Mouse (Mus musculus): ENCODE measurements at regions not wholly inside any gene's neighbourhood (a gene's known extent, or its start where the extent isn't known, plus 50 kb on each side); places are given as distances from the start of the nearest gene placed in this dataset.
"Not testable (repeated sequence)": the region's sequence is repeated elsewhere in the genome, so short reads cannot be mapped to it uniquely, and the experiment has no call there.

DNA sequence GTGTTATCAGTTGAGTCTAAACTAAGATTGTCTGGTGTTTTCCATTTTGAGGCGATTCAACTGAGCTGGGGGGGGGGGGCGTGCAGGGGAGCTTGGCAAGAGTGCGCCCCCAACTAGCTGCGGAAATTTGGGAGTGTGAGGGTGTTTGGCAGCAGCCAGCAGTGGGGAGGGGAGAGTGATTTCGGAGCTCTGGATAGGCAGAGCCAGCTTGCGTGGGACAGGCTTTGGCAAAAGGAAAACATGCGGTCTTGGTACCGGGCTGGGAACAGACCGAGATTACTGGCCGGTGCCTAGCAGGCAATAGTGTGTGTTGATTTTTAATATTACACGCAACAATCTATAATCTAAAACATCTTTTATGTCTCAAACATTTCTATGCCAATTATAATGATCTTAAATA, 199.4 kb upstream of the Cdk6 start:
- H3K4me1 ChIP-seq; H3K4me3 ChIP-seq; H3K9ac ChIP-seq; H3K27me3 ChIP-seq; H3K4me2 ChIP-seq (replicated peaks); H3K9me3 ChIP-seq; H3K27ac ChIP-seq; ATAC-seq (ENCODE audit: insufficient number of reproducible peaks, insufficient read depth, low FRiP score, low TSS enrichment); H3K36me3 ChIP-seq: not testable (repeated sequence)
- WGBS = 89% methylated on average over 11 of the region's 11 CpGs

DNA sequence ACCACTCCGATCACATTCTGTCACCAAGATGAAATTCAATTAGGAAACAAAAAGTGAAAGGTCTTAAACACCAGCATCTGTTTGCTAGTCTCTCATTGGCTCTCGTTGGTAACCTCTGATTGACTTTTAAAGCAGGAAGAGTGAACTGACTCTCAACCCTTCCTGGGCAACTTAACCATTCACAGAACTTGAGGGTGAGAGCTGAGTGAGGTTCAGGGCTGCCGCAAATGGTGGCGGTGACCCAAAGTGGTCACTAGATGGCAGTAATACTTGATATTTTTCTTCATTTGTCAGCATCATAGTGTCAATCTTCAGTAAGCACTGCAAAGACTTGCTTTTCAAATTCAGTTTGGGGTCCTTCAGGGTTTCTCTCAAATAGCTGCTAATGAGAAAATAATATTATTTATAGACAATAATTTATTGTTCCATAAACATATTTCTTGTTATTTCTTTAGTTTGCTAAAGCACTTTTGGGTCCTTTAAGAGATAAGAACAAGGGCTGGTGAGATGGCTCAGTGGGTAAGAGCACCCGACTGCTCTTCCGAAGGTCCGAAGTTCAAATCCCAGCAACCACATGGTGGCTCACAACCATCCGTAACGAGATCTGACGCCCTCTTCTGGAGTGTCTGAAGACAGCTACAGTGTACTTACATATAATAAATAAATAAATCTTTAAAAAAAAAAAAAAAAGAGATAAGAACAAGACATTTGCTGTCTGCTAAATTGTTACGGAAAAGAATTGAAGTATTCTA, 194.6 kb upstream of the Cdk6 start:
- H3K27ac ChIP-seq; H3K9ac ChIP-seq; ATAC-seq (ENCODE audit: insufficient number of reproducible peaks, insufficient read depth, low FRiP score, low TSS enrichment); H3K9me3 ChIP-seq; H3K27me3 ChIP-seq; H3K4me3 ChIP-seq; H3K4me2 ChIP-seq (replicated peaks); H3K36me3 ChIP-seq; H3K4me1 ChIP-seq: not testable (repeated sequence)
- WGBS = 42% methylated on average over 9 of the region's 11 CpGs

DNA sequence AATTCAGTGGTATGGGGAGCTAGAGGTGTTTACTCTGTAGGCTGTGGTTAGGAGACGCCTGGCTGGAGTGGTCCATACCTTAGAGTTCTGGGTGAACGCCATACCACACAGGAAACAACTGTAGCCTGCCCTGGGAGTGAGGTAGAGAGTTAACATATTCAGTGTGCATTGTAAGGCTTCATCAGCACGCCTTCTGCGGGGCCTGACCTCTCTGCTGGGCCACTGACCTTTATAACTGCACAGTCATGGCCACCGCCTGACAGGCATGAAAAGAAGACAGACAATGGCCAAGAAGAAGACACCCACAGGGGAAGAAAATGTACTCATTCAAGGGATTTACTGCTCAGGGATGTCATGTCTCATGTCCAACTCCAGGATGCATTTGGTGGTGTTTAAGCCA, 191.4 kb upstream of the Cdk6 start:
- not testable (repeated sequence) for H3K27ac ChIP-seq, H3K27me3 ChIP-seq

DNA sequence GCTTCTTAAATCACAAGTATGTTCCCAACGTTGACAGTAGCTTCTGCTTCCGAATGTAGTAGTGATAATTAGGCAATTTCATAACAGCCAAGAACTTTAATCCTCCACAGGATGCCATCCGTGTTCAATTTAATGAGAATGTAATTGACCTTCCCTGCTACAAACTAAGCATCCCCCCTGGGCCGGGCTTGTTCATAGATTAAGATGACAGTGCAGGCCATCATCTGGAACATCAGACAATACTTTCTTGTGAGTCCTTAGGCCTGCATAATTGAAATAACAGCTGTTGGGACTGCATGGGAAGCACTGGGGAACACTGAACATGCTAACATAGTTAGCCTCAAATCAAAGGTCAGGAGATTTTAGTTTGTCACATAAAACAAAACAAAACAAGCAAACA, 190.5 kb upstream of the Cdk6 start:
- H3K4me1 ChIP-seq; H3K9ac ChIP-seq; H3K27me3 ChIP-seq; H3K4me3 ChIP-seq; H3K4me2 ChIP-seq (replicated peaks); H3K36me3 ChIP-seq; H3K9me3 ChIP-seq; H3K27ac ChIP-seq; ATAC-seq (ENCODE audit: insufficient number of reproducible peaks, insufficient read depth, low FRiP score, low TSS enrichment): not testable (repeated sequence)
- WGBS = 47% methylated on average over 4 of the region's 4 CpGs

More for the DNA sequence above, 191.4 kb upstream of the Cdk6 start:
- 51% methylated on average over 5 of the region's 5 CpGs for WGBS
- ATAC-seq (ENCODE audit: insufficient number of reproducible peaks, insufficient read depth, low FRiP score, low TSS enrichment); H3K4me3 ChIP-seq; H3K4me2 ChIP-seq (replicated peaks); H3K36me3 ChIP-seq; H3K4me1 ChIP-seq; H3K9ac ChIP-seq; H3K9me3 ChIP-seq: not testable (repeated sequence)

DNA sequence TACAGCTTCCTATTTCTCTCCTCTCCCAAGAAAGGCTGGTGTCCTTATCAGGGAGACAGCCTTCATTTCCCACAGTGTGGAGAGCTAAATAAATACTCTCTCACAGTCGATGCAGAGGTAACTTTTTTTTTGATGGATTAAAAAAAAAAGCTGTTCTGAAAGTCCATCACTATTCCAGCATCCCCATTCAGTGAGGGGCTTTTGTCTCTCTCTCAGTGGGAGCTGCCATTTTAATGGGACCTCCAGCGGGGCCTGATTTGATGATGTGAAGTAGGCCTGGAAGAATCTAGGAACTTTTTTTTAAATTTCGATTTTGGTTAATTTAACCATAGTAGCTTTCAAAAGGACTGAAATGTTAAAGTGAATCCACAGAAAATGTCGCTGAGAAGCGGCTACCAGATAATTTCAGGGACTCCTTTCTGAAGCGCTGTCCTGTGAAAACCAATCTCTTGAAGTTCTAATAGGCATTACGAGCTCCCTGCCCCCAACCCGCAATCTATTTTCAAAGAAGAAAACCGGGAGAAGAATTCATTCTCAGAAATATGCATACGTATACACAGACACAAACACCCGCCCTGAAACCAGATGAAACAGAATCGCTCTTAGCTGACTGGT, 189.6 kb upstream of the Cdk6 start:
- H3K36me3 ChIP-seq; ATAC-seq (ENCODE audit: insufficient number of reproducible peaks, insufficient read depth, low FRiP score, low TSS enrichment); H3K27ac ChIP-seq; H3K4me1 ChIP-seq; H3K9ac ChIP-seq; H3K27me3 ChIP-seq; H3K9me3 ChIP-seq: not testable (repeated sequence)
- H3K4me3 ChIP-seq = peak overlapping the region; percentile 33; the same call in 1 of the 2 replicates
- peak overlapping the region; percentile 58 for H3K4me2 ChIP-seq (replicated peaks)
- WGBS = 4% methylated on average over 12 of the region's 12 CpGs

DNA sequence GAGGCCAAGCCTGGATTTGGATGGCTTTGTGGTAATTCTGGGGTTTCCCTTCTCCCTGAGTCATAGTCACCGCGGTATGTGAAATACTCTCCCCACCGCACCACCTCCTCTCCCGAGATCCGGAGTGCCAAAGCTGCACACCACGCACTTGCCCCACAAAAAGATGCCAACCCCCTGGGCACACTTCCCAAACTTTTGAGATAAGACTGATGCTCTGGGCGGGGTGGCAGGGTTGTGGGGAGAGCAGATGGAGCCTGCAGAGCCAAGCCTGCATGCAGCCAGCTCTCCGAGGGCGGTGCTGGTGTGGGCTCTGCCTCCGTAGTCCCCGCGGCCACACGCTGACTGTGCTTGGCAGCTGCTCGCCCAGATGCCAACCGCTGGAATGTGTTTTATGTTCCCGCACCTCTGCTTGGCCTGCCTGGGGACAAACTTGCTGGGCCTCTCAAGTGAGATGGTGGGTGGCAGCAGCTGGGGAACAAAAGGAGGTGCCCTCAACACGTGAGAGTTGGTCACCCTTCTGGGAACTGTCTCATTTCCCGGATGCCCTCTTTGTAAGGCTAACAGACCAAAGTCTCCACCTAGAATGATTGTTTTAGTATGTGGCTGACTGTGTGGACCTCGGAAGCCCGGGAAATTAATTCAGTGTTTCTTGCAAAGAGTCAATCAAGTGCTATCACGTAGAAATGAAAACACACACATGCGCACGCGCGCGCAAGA, 189.0 kb upstream of the Cdk6 start:
- not testable (repeated sequence) for H3K9ac ChIP-seq, H3K36me3 ChIP-seq, H3K27me3 ChIP-seq, H3K9me3 ChIP-seq, H3K4me1 ChIP-seq, H3K27ac ChIP-seq
- H3K4me3 ChIP-seq = peak overlapping the region; percentile 33
- ATAC-seq (ENCODE audit: insufficient number of reproducible peaks, insufficient read depth, low FRiP score, low TSS enrichment) = 0 out of 2 replicates have a peak, but pooled peaks have one; percentile 56
- WGBS = 24% methylated on average over 26 of the region's 26 CpGs
- H3K4me2 ChIP-seq (replicated peaks) = peak overlapping the region; percentile 58

DNA sequence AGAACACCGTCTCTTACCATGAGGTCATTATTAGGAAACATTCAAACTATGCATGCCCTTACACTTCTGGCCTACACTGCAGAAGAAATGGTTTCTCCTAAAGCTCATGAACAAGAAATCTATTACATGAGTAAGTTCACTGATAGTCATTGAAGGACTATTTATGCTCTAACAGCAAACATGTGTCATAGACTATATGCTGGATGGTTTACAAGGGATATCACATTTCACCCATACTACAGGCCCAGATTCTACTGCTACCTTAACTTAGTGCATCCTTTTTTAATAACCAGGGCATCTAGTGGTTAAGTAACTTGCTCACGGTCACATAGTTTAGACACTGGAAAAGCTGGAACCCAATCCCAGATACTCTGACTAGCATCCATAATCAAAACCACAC, 175.8 kb upstream of the Cdk6 start:
- not testable (repeated sequence) for ATAC-seq (ENCODE audit: insufficient number of reproducible peaks, insufficient read depth, low FRiP score, low TSS enrichment); H3K36me3 ChIP-seq; H3K4me2 ChIP-seq (replicated peaks); H3K9ac ChIP-seq; H3K27ac ChIP-seq; H3K4me3 ChIP-seq; H3K9me3 ChIP-seq; H3K4me1 ChIP-seq; H3K27me3 ChIP-seq
- WGBS = 67% methylated on average over 2 of the region's 2 CpGs

DNA sequence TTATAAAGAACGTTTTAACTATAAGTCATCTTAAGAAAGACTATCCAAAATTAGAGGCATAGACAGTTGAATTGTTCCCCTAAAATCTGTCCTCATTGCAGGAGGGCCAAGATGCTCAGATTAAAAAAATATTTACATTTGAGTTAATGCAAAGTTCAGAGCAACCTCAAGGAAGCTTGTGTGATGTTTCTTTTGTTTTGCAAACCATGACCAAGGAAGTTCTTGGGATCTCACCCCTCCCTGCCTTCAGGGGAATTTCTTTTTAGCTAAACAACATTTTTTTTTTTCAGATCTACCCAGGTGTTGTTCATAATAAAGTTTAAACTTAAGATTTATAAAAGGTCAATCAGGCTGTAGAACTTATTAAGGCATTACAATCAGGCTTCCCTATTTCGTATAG, 174.8 kb upstream of the Cdk6 start:
- H3K27ac ChIP-seq; ATAC-seq (ENCODE audit: insufficient number of reproducible peaks, insufficient read depth, low FRiP score, low TSS enrichment); H3K4me2 ChIP-seq (replicated peaks); H3K9ac ChIP-seq; H3K27me3 ChIP-seq; H3K9me3 ChIP-seq; H3K4me3 ChIP-seq; H3K4me1 ChIP-seq; H3K36me3 ChIP-seq: not testable (repeated sequence)
- WGBS = 79% methylated on average over 2 of the region's 2 CpGs

DNA sequence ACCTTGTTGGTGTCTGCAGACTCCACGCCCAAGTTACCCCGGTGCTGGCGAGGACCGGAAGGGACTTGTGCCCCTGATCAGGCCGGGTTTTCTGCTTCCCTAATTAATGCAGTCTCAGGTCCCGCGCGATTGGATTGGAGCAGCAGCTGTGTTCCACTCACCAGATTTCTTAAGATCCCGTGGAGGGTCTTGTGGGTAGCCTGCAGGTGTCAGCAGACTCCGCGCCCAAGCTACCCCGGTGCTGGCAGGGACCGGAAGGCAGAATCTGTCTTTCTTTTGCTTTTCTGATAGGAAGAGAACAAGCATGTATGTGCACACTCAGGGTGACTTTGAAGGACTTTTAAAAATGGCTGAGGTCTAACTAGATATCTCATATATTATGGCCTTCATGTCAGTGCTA, 147.7 kb upstream of the Cdk6 start:
- 91% methylated on average over 13 of the region's 13 CpGs for WGBS
- H3K36me3 ChIP-seq; ATAC-seq (ENCODE audit: insufficient number of reproducible peaks, insufficient read depth, low FRiP score, low TSS enrichment); H3K27me3 ChIP-seq; H3K4me2 ChIP-seq (replicated peaks); H3K27ac ChIP-seq; H3K9ac ChIP-seq; H3K9me3 ChIP-seq; H3K4me1 ChIP-seq; H3K4me3 ChIP-seq: not testable (repeated sequence)

DNA sequence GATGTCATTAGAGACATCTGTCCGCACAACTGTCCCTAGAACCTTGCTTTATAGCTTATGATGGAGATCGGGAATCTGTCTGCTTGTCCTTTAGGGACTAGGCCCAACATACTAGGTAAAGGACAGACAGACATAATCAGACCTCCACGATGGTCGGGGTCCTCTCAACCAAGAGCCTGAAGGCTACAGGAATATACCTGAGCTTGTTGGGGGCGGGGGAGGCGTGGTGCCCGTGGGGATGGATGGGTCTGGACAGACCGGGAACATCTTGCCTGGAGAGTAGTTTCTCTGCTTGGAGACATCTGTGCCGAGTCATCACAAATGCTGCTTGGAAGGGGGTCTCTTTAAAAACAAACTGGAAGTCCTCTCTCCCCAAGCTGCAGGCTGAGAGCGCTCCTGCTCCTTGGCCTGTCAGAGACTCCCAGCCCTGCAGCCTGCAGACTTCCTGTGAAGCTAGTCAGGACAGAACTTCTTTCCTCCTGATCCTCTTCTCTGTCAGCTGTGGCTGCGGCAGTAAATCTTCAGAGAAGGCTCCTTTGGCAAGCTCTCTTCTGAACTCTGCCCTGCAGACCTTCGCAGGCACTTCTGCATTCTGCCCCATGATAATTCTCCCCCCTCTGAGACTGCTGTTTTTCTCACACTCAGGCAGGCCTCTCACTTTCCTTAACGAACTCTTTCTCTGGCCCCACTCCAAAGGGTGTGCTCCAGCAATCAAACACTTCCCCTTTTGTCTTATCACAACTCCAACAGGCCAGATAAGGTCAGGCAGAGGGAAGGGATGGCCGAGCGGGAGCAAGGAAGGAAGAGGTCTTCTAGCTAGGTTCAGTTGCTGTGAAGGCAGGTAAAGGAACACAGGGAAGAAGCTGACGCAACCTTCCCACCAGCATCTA, 143.1 kb upstream of the Cdk6 start:
- peak overlapping the region; percentile 51 for H3K27ac ChIP-seq

DNA sequence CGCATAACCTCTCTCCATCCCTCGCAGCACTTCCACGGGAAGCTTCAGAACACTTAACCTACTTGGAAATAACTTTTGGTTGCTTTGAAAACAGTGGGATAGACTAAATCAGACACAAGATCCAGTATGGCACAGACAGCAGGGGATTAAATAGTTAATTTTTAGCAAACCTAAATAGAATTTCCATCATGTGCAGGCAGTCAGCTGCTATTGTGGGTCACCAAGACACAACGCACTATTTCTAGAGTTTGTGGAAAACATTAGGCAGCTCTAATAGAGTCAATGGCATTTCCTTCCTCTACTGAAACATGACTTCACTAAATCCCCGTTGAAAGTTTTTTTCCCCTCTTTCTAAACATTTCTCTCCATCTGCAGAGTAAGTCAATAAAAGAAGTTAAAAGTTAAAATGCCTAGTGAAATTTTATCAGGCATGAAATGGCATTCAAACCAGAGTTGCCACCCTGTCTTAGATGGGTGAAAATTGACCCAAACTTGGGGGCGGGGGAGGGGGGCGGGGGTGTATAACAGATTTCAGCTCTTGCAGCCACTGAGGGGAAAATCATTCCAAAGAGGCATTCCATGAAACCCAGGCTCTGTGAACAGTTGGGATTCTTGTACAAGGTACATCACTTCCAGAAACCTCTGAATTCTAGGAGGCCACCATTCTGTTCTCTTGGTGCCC, 142.3 kb upstream of the Cdk6 start:
- H3K4me2 ChIP-seq (replicated peaks); ATAC-seq (ENCODE audit: insufficient number of reproducible peaks, insufficient read depth, low FRiP score, low TSS enrichment): not testable (repeated sequence)
- H3K27ac ChIP-seq = peak overlapping the region; percentile 51

More for the DNA sequence above, 143.1 kb upstream of the Cdk6 start:
- Histone ChIP-seq H3K9ac (no peak overlapping the region), H3K36me3 (no peaks in the 10 kb centered on the region), H3K4me3 (no peak overlapping the region), H3K4me2 (replicated peaks) (no peak overlapping the region), H3K4me1 (peaks cover 7% of the 10 kb centered on the region), H3K27me3 (no peaks in the 10 kb centered on the region), H3K9me3 (no peaks in the 10 kb centered on the region)
- 53% methylated on average over 16 of the region's 16 CpGs for WGBS
- ATAC-seq (ENCODE audit: insufficient number of reproducible peaks, insufficient read depth, low FRiP score, low TSS enrichment) = no peak

More for the DNA sequence above, 142.3 kb upstream of the Cdk6 start:
- 57% methylated on average over 7 of the region's 7 CpGs for WGBS
- H3K36me3 ChIP-seq, H3K9me3 ChIP-seq, H3K4me1 ChIP-seq, H3K27me3 ChIP-seq, H3K4me3 ChIP-seq, H3K9ac ChIP-seq: not testable (repeated sequence)

All from embryonic facial prominence, embryonic 12.5 days (tissue).